Mouse (Mus musculus) embryonic facial prominence, embryonic 14.5 days (tissue): ENCODE measurements around the gene Ergic1. TPM values are rescaled to one million over a fixed set of nuclear protein-coding genes. Genes with fewer than 3 reads are reported as not detected.

Source experiments
- ATAC-seq: fragments of 200-750 bp; cut with Nextera tagmentation; 2 replicates; pipeline ENCODE4 v1.8.0; 2017; ENCODE audit warnings: low read depth, moderate number of reproducible peaks, moderate TSS enrichment
- DNase-seq: peaks from one replicate; pipeline ENCODE4 v3.0.0-alpha.2; 2015; ENCODE audit warnings: low spot score
- H3K27ac ChIP-seq: fragments of 300-500 bp; sonication (generic); replicated peaks from 2 replicates; pipeline ENCODE4 v1.5.1; 2014; ENCODE audit warnings: low read depth, mild to moderate bottlenecking, low read length, moderate library complexity
- H3K27me3 ChIP-seq: fragments of 300-500 bp; sonication (generic); replicated peaks from 2 replicates; pipeline ENCODE4 v1.6.1; 2014; ENCODE audit warnings: low read length; ENCODE audit not compliant: control insufficient read depth, insufficient read depth
- H3K36me3 ChIP-seq: fragments of 300-500 bp; sonication (generic); 2 replicates; pipeline ENCODE4 v1.6.1; 2014; ENCODE audit warnings: low read length, mixed read lengths; ENCODE audit not compliant: control insufficient read depth, insufficient read depth
- H3K4me1 ChIP-seq: fragments of 300-500 bp; sonication (generic); 2 replicates; pipeline ENCODE4 v1.6.1; 2014; ENCODE audit warnings: antibody characterized with exemption, low read length; ENCODE audit not compliant: control insufficient read depth, insufficient read depth
- H3K4me2 ChIP-seq: fragments of 300-500 bp; sonication (generic); 2 replicates; pipeline ENCODE4 v1.6.1; 2014; ENCODE audit warnings: low read depth, mild to moderate bottlenecking, low read length, moderate library complexity, mixed read lengths
- H3K4me3 ChIP-seq: fragments of 300-500 bp; sonication (generic); 2 replicates; pipeline ENCODE4 v1.5.1; 2014; ENCODE audit warnings: low read depth, mild to moderate bottlenecking, low read length
- H3K9ac ChIP-seq: fragments of 300-500 bp; sonication (generic); 2 replicates; pipeline ENCODE4 v1.6.1; 2014; ENCODE audit warnings: low read depth, mild to moderate bottlenecking, low read length, moderate library complexity, mixed read lengths
- H3K9me3 ChIP-seq: fragments of 300-500 bp; sonication (generic); 2 replicates; pipeline ENCODE4 v1.6.1; 2016; ENCODE audit warnings: low read length; ENCODE audit not compliant: control insufficient read depth
- WGBS: fragments of 180-500 bp; shearing (Covaris S2); extraction: QIAGEN DNeasy Blood & Tissue Kit; methylation state at CpG from one replicate; pipeline ENCODE4 v1.1.7; 2014; 5-methylcytosine and 5-hydroxymethylcytosine counted together
- polyA plus RNA-seq: library from polyadenylated mRNA; unstranded; fragments of >200 nt; fragmentation: Nextera tagmentation; extraction: Ambion mirVana; gene quantifications from 2 replicates; pipeline ENCODE4 v1.2.1, GENCODE M21; 2014

Ergic1 gene
- polyA plus RNA-seq, 1 experiment from 2014 or later, result 149 TPM

GRCm38 (mm10) chr17:26635951-26636350 is 74.7 kb downstream of the Ergic1 start:
- ATAC-seq (no peak), DNase-seq (no peak)
- Histone ChIP-seq H3K4me1 (no peaks in the 10 kb centered on the region), H3K9me3 (no peaks in the 10 kb centered on the region), H3K4me3 (no peak overlapping the region), H3K27me3 (no peaks in the 10 kb centered on the region), H3K36me3 (peaks cover 78% of the 10 kb centered on the region), H3K27ac (no peak overlapping the region), H3K4me2 (no peak overlapping the region), H3K9ac (no peak overlapping the region)
- 75% methylated on average over 7 of the region's 7 CpGs for WGBS

GRCm38 (mm10) chr17:26637851-26638250 is 76.6 kb downstream of the Ergic1 start:
- Histone ChIP-seq H3K4me3 (no peak overlapping the region), H3K4me1 (no peaks in the 10 kb centered on the region), H3K4me2 (no peak overlapping the region), H3K9ac (no peak overlapping the region), H3K27me3 (no peaks in the 10 kb centered on the region), H3K27ac (no peak overlapping the region), H3K9me3 (no peaks in the 10 kb centered on the region), H3K36me3 (peaks cover 81% of the 10 kb centered on the region)
- DNase-seq (no peak), ATAC-seq (no peak)
- 73% methylated on average over 4 of the region's 4 CpGs for WGBS

- H3K9me3 ChIP-seq, result no peaks in the 10 kb centered on the region
- no peak overlapping the region for H3K27ac ChIP-seq
- H3K27me3 ChIP-seq, result no peaks in the 10 kb centered on the region
- no peak overlapping the region for H3K9ac ChIP-seq
- no peaks in the 10 kb centered on the region for H3K4me1 ChIP-seq
- peak; percentile 79 for DNase-seq
- no peak overlapping the region for H3K4me3 ChIP-seq
- WGBS, result 36% methylated on average over 7 of the region's 7 CpGs
- ATAC-seq, result peak; percentile 81
- no peak overlapping the region for H3K4me2 ChIP-seq
- peaks cover 88% of the 10 kb centered on the region for H3K36me3 ChIP-seq
These were observed 77.4 kb downstream of the Ergic1 start for GRCm38 (mm10) chr17:26638655-26639054.

- no peak overlapping the region for H3K9ac ChIP-seq
- H3K4me1 ChIP-seq, result no peaks in the 10 kb centered on the region
- no peak overlapping the region for H3K4me3 ChIP-seq
- H3K36me3 ChIP-seq, result peaks cover 88% of the 10 kb centered on the region
- DNase-seq (no peak), ATAC-seq (no peak)
- H3K27ac ChIP-seq, result no peak overlapping the region
- H3K9me3 ChIP-seq, result no peaks in the 10 kb centered on the region
- H3K27me3 ChIP-seq, result no peaks in the 10 kb centered on the region
- H3K4me2 ChIP-seq, result no peak overlapping the region
- 83% methylated on average over 2 of the region's 2 CpGs for WGBS
These were observed 78.5 kb downstream of the Ergic1 start for GRCm38 (mm10) chr17:26639791-26640190.

GRCm38 (mm10) chr17:26640286-26640740 is 79.0 kb downstream of the Ergic1 start:
- Histone ChIP-seq H3K9ac (no peak overlapping the region), H3K9me3 (no peaks in the 10 kb centered on the region), H3K27me3 (no peaks in the 10 kb centered on the region), H3K27ac (no peak overlapping the region), H3K4me1 (no peaks in the 10 kb centered on the region), H3K4me3 (no peak overlapping the region), H3K36me3 (peaks cover 88% of the 10 kb centered on the region), H3K4me2 (no peak overlapping the region)
- no peak for DNase-seq
- no peak for ATAC-seq
- 96% methylated on average over 3 of the region's 3 CpGs for WGBS

- no peaks in the 10 kb centered on the region for H3K27me3 ChIP-seq
- no peaks in the 10 kb centered on the region for H3K9me3 ChIP-seq
- H3K4me3 ChIP-seq, result no peak overlapping the region
- no peaks in the 10 kb centered on the region for H3K4me1 ChIP-seq
- no peak for ATAC-seq
- no peak overlapping the region for H3K27ac ChIP-seq
- no peak for DNase-seq
- no peak overlapping the region for H3K9ac ChIP-seq
- no peak overlapping the region for H3K4me2 ChIP-seq
- peaks cover 95% of the 10 kb centered on the region for H3K36me3 ChIP-seq
- WGBS, result 88% methylated on average over 8 of the region's 8 CpGs
These were observed 82.2 kb downstream of the Ergic1 start for GRCm38 (mm10) chr17:26643456-26643855.

GRCm38 (mm10) chr17:26643993-26644392 is 82.7 kb downstream of the Ergic1 start:
- H3K4me1 ChIP-seq, result no peaks in the 10 kb centered on the region
- DNase-seq (no peak), ATAC-seq (no peak)
- no peak overlapping the region for H3K4me3 ChIP-seq
- no peaks in the 10 kb centered on the region for H3K27me3 ChIP-seq
- H3K27ac ChIP-seq, result no peak overlapping the region; the same call in 1 of the 2 replicates
- no peak overlapping the region for H3K9ac ChIP-seq
- H3K36me3 ChIP-seq, result peaks cover 93% of the 10 kb centered on the region
- no peaks in the 10 kb centered on the region for H3K9me3 ChIP-seq
- WGBS, result 89% methylated on average over 2 of the region's 2 CpGs
- no peak overlapping the region for H3K4me2 ChIP-seq

- 76% methylated on average over 8 of the region's 9 CpGs for WGBS
- DNase-seq (peak; percentile 74), ATAC-seq (peak; percentile 41; the same call in 1 of the 2 replicates)
- peaks cover 87% of the 10 kb centered on the region for H3K36me3 ChIP-seq
- no peaks in the 10 kb centered on the region for H3K4me1 ChIP-seq
- H3K4me3 ChIP-seq, result no peak overlapping the region
- H3K9ac ChIP-seq, result no peak overlapping the region
- no peaks in the 10 kb centered on the region for H3K27me3 ChIP-seq
- H3K27ac ChIP-seq, result no peak overlapping the region; the same call in 1 of the 2 replicates
- no peaks in the 10 kb centered on the region for H3K9me3 ChIP-seq
- H3K4me2 ChIP-seq, result no peak overlapping the region
These were observed 83.5 kb downstream of the Ergic1 start for GRCm38 (mm10) chr17:26644509-26645410.
